Mouse (Mus musculus) ES-E14 (cell line): Measurements from ENCODE around the gene Plekhf1. TPM values are rescaled to one million over a fixed set of nuclear protein-coding genes. Genes with fewer than 3 reads are reported as not detected.
A peak's percentile ranks its signal among the peaks of the same experiment; 100 is the strongest.

Experiments used
- DNase-seq: peaks from one replicate; pipeline ENCODE4 v3.0.0-alpha.2; 2013; ENCODE audit warnings: low read depth, low spot score
- H3K27ac ChIP-seq: 2 replicates; pipeline ENCODE4 v1.5.1; 2012; ENCODE audit warnings: low read depth, mild to moderate bottlenecking, low read length, moderate library complexity, mixed read lengths; ENCODE audit not compliant: poor library complexity, insufficient read depth, severe bottlenecking
- H3K36me3 ChIP-seq: 2 replicates; pipeline ENCODE4 v1.6.1; 2012; ENCODE audit warnings: mild to moderate bottlenecking, low read length, moderate library complexity, mixed read lengths; ENCODE audit not compliant: control insufficient read depth, poor library complexity, insufficient read depth, severe bottlenecking
- H3K4me1 ChIP-seq, 2 experiments: fragments of 150-350 bp in 1 of 2; sonication (generic) in 1 of 2; 2 replicates each; pipeline ENCODE4 v1.6.1; 2012; ENCODE audit warnings: low read length in 2 of 2, mild to moderate bottlenecking in 1 of 2, mixed read lengths in 1 of 2; ENCODE audit not compliant: control insufficient read depth in 2 of 2, insufficient read depth in 2 of 2, poor library complexity in 1 of 2
- H3K4me3 ChIP-seq, 2 experiments: fragments of 150-350 bp in 1 of 2; sonication (generic) in 1 of 2; 2 replicates each; pipeline ENCODE4 v1.5.1; 2012; ENCODE audit warnings: low read length in 2 of 2, low read depth in 1 of 2, mild to moderate bottlenecking in 1 of 2, mixed read lengths in 1 of 2; ENCODE audit not compliant: insufficient read depth in 1 of 2, poor library complexity in 1 of 2, severe bottlenecking in 1 of 2
- H3K9ac ChIP-seq: 2 replicates; pipeline ENCODE4 v1.6.1; 2012; ENCODE audit warnings: low read depth, mild to moderate bottlenecking, low read length, mixed read lengths; ENCODE audit not compliant: poor library complexity, insufficient read depth, severe bottlenecking
- H3K9me3 ChIP-seq: fragments of 150-350 bp; sonication (generic); 2 replicates; pipeline ENCODE4 v1.6.1; 2012; ENCODE audit warnings: low read depth, mild to moderate bottlenecking, low read length; ENCODE audit not compliant: control insufficient read depth, insufficient read depth
- CHD2 ChIP-seq: IDR thresholded peaks from 2 replicates; pipeline ENCODE4 v1.6.1; 2014; ENCODE audit warnings: mild to moderate bottlenecking, low read depth, low read length, inconsistent platforms
- HCFC1 ChIP-seq: IDR thresholded peaks from 2 replicates; pipeline ENCODE4 v1.6.1; 2012; ENCODE audit warnings: low read length, inconsistent platforms, borderline replicate concordance; ENCODE audit not compliant: insufficient read depth
- MAFK ChIP-seq: IDR thresholded peaks from 2 replicates; pipeline ENCODE4 v1.6.1; 2014; ENCODE audit warnings: mild to moderate bottlenecking, low read depth, low read length, inconsistent platforms; ENCODE audit not compliant: insufficient read depth
- ZC3H11A ChIP-seq: IDR thresholded peaks from 2 replicates; pipeline ENCODE4 v1.6.1; 2012; ENCODE audit warnings: low read depth, mild to moderate bottlenecking, inconsistent platforms, low read length, borderline replicate concordance
- ZNF384 ChIP-seq: IDR thresholded peaks from 2 replicates; pipeline ENCODE4 v1.6.1; 2012; ENCODE audit warnings: low read depth, low read length, inconsistent platforms
- in situ Hi-C, 2 experiments: fragments of 600-800 bp; cut with MboI; formaldehyde crosslinking; loops; one replicate each; pipeline ENCODE4 v1.15.1; 2025; ENCODE audit warnings: low sequenced_read_pairs in 2 of 2, inconsistent platforms in 1 of 2; ENCODE audit not compliant: unreplicated experiment in 2 of 2
- total RNA-seq: library from RNA; depleted of rRNA; stranded (reverse); fragments of 300-350 nt; gene quantifications from 2 replicates; pipeline ENCODE4 v1.2.3, GENCODE M21; 2012

Plekhf1 gene
- total RNA-seq, 1 experiment, result 4.8 TPM

GRCm38 (mm10) chr7:38212651-38213062 lies 15.2 kb downstream of the Plekhf1 start:
- Histone ChIP-seq H3K27ac (no peak overlapping the region), H3K4me3 (no peak overlapping the region), H3K9me3 (no peaks in the 10 kb centered on the region), H3K4me1 (peaks cover 3 to 13% of the 10 kb centered on the region in 2 experiments; a peak in 3 of 4 replicates), H3K9ac (no peak overlapping the region), H3K36me3 (no peaks in the 10 kb centered on the region)
- TF ChIP-seq ZC3H11A, result no peak
- no peak for TF ChIP-seq CHD2
- TF ChIP-seq ZNF384, result peak; percentile 73
- TF ChIP-seq HCFC1, result no peak
- TF ChIP-seq MAFK, result no peak
- in situ Hi-C loops, result no loop called here
- DNase-seq, result no peak

GRCm38 (mm10) chr7:38209478-38210152 lies 18.2 kb downstream of the Plekhf1 start:
- Histone ChIP-seq H3K36me3 (no peaks in the 10 kb centered on the region), H3K9me3 (no peaks in the 10 kb centered on the region), H3K9ac (no peak overlapping the region), H3K27ac (no peak overlapping the region), H3K4me3 (no peak overlapping the region), H3K4me1 (peaks cover 4 to 15% of the 10 kb centered on the region in 2 experiments; a peak in 2 of 4 replicates)
- no peak for TF ChIP-seq ZNF384
- no peak for TF ChIP-seq ZC3H11A
- no peak for TF ChIP-seq CHD2
- TF ChIP-seq HCFC1, result no peak
- TF ChIP-seq MAFK, result no peak
- DNase-seq, result no peak
- in situ Hi-C loops, result no loop called here

GRCm38 (mm10) chr7:38208969-38209368 lies 18.8 kb downstream of the Plekhf1 start:
- H3K36me3 ChIP-seq, result no peaks in the 10 kb centered on the region
- H3K9ac ChIP-seq, result no peak overlapping the region
- H3K9me3 ChIP-seq, result no peaks in the 10 kb centered on the region
- no peak overlapping the region for H3K27ac ChIP-seq
- H3K4me3 ChIP-seq, result no peak overlapping the region
- TF ChIP-seq HCFC1 (no peak), ZC3H11A (no peak), MAFK (no peak), CHD2 (no peak), ZNF384 (no peak)
- in situ Hi-C loops, result no loop called here
- no peak for DNase-seq
- H3K4me1 ChIP-seq, result peaks cover 4 to 15% of the 10 kb centered on the region in 2 experiments; a peak in 2 of 4 replicates

- in situ Hi-C loops, result no loop called here
- no peak overlapping the region for H3K9ac ChIP-seq
- H3K4me3 ChIP-seq, result no peak overlapping the region
- no peak overlapping the region for H3K27ac ChIP-seq
- no peaks in the 10 kb centered on the region for H3K9me3 ChIP-seq
- peaks cover 4 to 14% of the 10 kb centered on the region in 2 experiments; a peak in 2 of 4 replicates for H3K4me1 ChIP-seq
- H3K36me3 ChIP-seq, result no peaks in the 10 kb centered on the region
- no peak for DNase-seq
- TF ChIP-seq ZNF384, result no peak
- TF ChIP-seq ZC3H11A, result no peak
- no peak for TF ChIP-seq CHD2
- no peak for TF ChIP-seq HCFC1
- TF ChIP-seq MAFK, result no peak
Observed at GRCm38 (mm10) chr7:38206564-38206963, 21.3 kb downstream of the Plekhf1 start.

GRCm38 (mm10) chr7:38205801-38206200 lies 22.0 kb downstream of the Plekhf1 start:
- no peak for DNase-seq
- in situ Hi-C loops, result no loop called here
- H3K4me1 ChIP-seq, result peaks cover 4 to 14% of the 10 kb centered on the region in 2 experiments; a peak in 2 of 4 replicates
- H3K4me3 ChIP-seq, result no peak overlapping the region
- H3K36me3 ChIP-seq, result no peaks in the 10 kb centered on the region
- no peak overlapping the region for H3K9ac ChIP-seq
- TF ChIP-seq CHD2 (no peak), HCFC1 (no peak), MAFK (no peak), ZNF384 (no peak), ZC3H11A (no peak)
- H3K9me3 ChIP-seq, result no peaks in the 10 kb centered on the region
- 0 out of 2 replicates have a peak overlapping the region, but pooled peaks have one; percentile 29 for H3K27ac ChIP-seq
